Mouse (Mus musculus): ENCODE data around the gene Pramel1. TPM values are rescaled to one million over a fixed set of nuclear protein-coding genes. Genes with fewer than 3 reads are reported as not detected.
"Not testable (repeated sequence)": the region's sequence is repeated elsewhere in the genome, so short reads cannot be mapped to it uniquely, and the experiment has no call there.

Gene Pramel1
- polyA plus RNA-seq (2014; fragmentation: Nextera tagmentation; extraction: Ambion mirVana) = not detected in 2 replicates

- Histone ChIP-seq H3K4me2 (replicated peaks; ENCODE audit: low read depth, low read length) (no peak within 1 kb of the TSS), H3K4me3 (ENCODE audit: low read depth, low read length) (no peak within 1 kb of the TSS), H3K9me3 (ENCODE audit: control insufficient read depth, low read length) (no peaks in the 10 kb centered on the region), H3K36me3 (ENCODE audit: control insufficient read depth, insufficient read depth, low read length) (no peaks in the 10 kb centered on the region), H3K27me3 (ENCODE audit: control insufficient read depth, insufficient read depth, low read length) (no peaks in the 10 kb centered on the region), H3K9ac (ENCODE audit: low read depth, low read length) (no peak within 1 kb of the TSS), H3K27ac (ENCODE audit: low read depth, low read length) (no peak within 1 kb of the TSS), H3K4me1 (replicated peaks; ENCODE audit: control insufficient read depth, insufficient read depth, low read length) (no peaks in the 10 kb centered on the region)
- DNase-seq (ENCODE audit: low spot score) (no peak), ATAC-seq (ENCODE audit: low FRiP score) (no peak)
- 77% methylated on average over 26 of the region's 26 CpGs for WGBS
Measured at GRCm38 (mm10) chr4:143394181-143394580, at the start of gene Pramel1. TSS of gene Pramel1 (plus strand) at chr4:143394428.

GRCm38 (mm10) chr4:143345491-143345890 is 48.7 kb upstream of the Pramel1 start:
- WGBS = 88% methylated on average over 5 of the region's 5 CpGs
- not testable (repeated sequence) for H3K27ac ChIP-seq (ENCODE audit: low read depth, low read length); H3K4me2 ChIP-seq (replicated peaks; ENCODE audit: low read depth, low read length); ATAC-seq (ENCODE audit: low FRiP score); H3K36me3 ChIP-seq (ENCODE audit: control insufficient read depth, insufficient read depth, low read length); H3K9ac ChIP-seq (ENCODE audit: low read depth, low read length); H3K4me1 ChIP-seq (replicated peaks; ENCODE audit: control insufficient read depth, insufficient read depth, low read length); DNase-seq (ENCODE audit: low spot score); H3K4me3 ChIP-seq (ENCODE audit: low read depth, low read length); H3K9me3 ChIP-seq (ENCODE audit: control insufficient read depth, low read length)
- peaks cover 24% of the 10 kb centered on the region for H3K27me3 ChIP-seq (ENCODE audit: control insufficient read depth, insufficient read depth, low read length)

GRCm38 (mm10) chr4:143348678-143349077 is 45.5 kb upstream of the Pramel1 start:
- no peaks in the 10 kb centered on the region for H3K36me3 ChIP-seq (ENCODE audit: control insufficient read depth, insufficient read depth, low read length)
- peaks cover 38% of the 10 kb centered on the region for H3K27me3 ChIP-seq (ENCODE audit: control insufficient read depth, insufficient read depth, low read length)
- no peak for ATAC-seq (ENCODE audit: low FRiP score)
- DNase-seq (ENCODE audit: low spot score) = no peak
- H3K9ac ChIP-seq (ENCODE audit: low read depth, low read length) = no peak overlapping the region
- no peaks in the 10 kb centered on the region for H3K9me3 ChIP-seq (ENCODE audit: control insufficient read depth, low read length)
- WGBS = 22% methylated on average over 5 of the region's 5 CpGs
- no peak overlapping the region for H3K4me2 ChIP-seq (replicated peaks; ENCODE audit: low read depth, low read length)
- H3K4me1 ChIP-seq (replicated peaks; ENCODE audit: control insufficient read depth, insufficient read depth, low read length) = 0 out of 2 replicates have a peak, but pooled peaks cover 4% of the 10 kb centered on the region
- no peak overlapping the region for H3K4me3 ChIP-seq (ENCODE audit: low read depth, low read length)
- no peak overlapping the region for H3K27ac ChIP-seq (ENCODE audit: low read depth, low read length)

GRCm38 (mm10) chr4:143349484-143349906 is 44.7 kb upstream of the Pramel1 start, which contains the start of gene Lrrc38:
TSS of gene Lrrc38 (plus strand) at chr4:143349757.
- peak; percentile 33 for ATAC-seq (ENCODE audit: low FRiP score)
- Histone ChIP-seq H3K27me3 (ENCODE audit: control insufficient read depth, insufficient read depth, low read length) (peaks cover 38% of the 10 kb centered on the region), H3K27ac (ENCODE audit: low read depth, low read length) (no peak within 1 kb of the TSS), H3K9ac (ENCODE audit: low read depth, low read length) (peak within 1 kb of the TSS; percentile 51), H3K36me3 (ENCODE audit: control insufficient read depth, insufficient read depth, low read length) (no peaks in the 10 kb centered on the region), H3K4me3 (ENCODE audit: low read depth, low read length) (peak within 1 kb of the TSS; percentile 51), H3K4me1 (replicated peaks; ENCODE audit: control insufficient read depth, insufficient read depth, low read length) (0 out of 2 replicates have a peak, but pooled peaks cover 4% of the 10 kb centered on the region), H3K9me3 (ENCODE audit: control insufficient read depth, low read length) (no peaks in the 10 kb centered on the region), H3K4me2 (replicated peaks; ENCODE audit: low read depth, low read length) (peak within 1 kb of the TSS; percentile 96)
- DNase-seq (ENCODE audit: low spot score) = peak; percentile 48
- under 1% methylated on average over 19 of the region's 19 CpGs for WGBS

GRCm38 (mm10) chr4:143350047-143351015 is 43.9 kb upstream of the Pramel1 start:
- Histone ChIP-seq H3K36me3 (ENCODE audit: control insufficient read depth, insufficient read depth, low read length) (no peaks in the 10 kb centered on the region), H3K27ac (ENCODE audit: low read depth, low read length) (no peak overlapping the region), H3K4me1 (replicated peaks; ENCODE audit: control insufficient read depth, insufficient read depth, low read length) (0 out of 2 replicates have a peak, but pooled peaks cover 4% of the 10 kb centered on the region), H3K4me3 (ENCODE audit: low read depth, low read length) (peak overlapping the region; percentile 51), H3K27me3 (ENCODE audit: control insufficient read depth, insufficient read depth, low read length) (peaks cover 38% of the 10 kb centered on the region), H3K9ac (ENCODE audit: low read depth, low read length) (peak overlapping the region; percentile 51), H3K4me2 (replicated peaks; ENCODE audit: low read depth, low read length) (peak overlapping the region; percentile 96), H3K9me3 (ENCODE audit: control insufficient read depth, low read length) (no peaks in the 10 kb centered on the region)
- WGBS = 3% methylated on average over 64 of the region's 72 CpGs
- DNase-seq (ENCODE audit: low spot score) = peak; percentile 46
- ATAC-seq (ENCODE audit: low FRiP score) = peak; percentile 52

- no peak for ATAC-seq (ENCODE audit: low FRiP score)
- H3K27me3 ChIP-seq (ENCODE audit: control insufficient read depth, insufficient read depth, low read length) = peaks cover 38% of the 10 kb centered on the region
Measured at GRCm38 (mm10) chr4:143352301-143352700, 41.9 kb upstream of the Pramel1 start.

GRCm38 (mm10) chr4:143361520-143361919 is 32.7 kb upstream of the Pramel1 start:
- 69% methylated on average over 10 of the region's 10 CpGs for WGBS
- Histone ChIP-seq H3K27me3 (ENCODE audit: control insufficient read depth, insufficient read depth, low read length) (no peaks in the 10 kb centered on the region), H3K4me3 (ENCODE audit: low read depth, low read length) (no peak overlapping the region), H3K9ac (ENCODE audit: low read depth, low read length) (no peak overlapping the region), H3K4me2 (replicated peaks; ENCODE audit: low read depth, low read length) (no peak overlapping the region), H3K36me3 (ENCODE audit: control insufficient read depth, insufficient read depth, low read length) (no peaks in the 10 kb centered on the region), H3K27ac (ENCODE audit: low read depth, low read length) (no peak overlapping the region), H3K4me1 (replicated peaks; ENCODE audit: control insufficient read depth, insufficient read depth, low read length) (no peaks in the 10 kb centered on the region), H3K9me3 (ENCODE audit: control insufficient read depth, low read length) (no peaks in the 10 kb centered on the region)
- ATAC-seq (ENCODE audit: low FRiP score) (no peak; the same call in 1 of the 2 replicates), DNase-seq (ENCODE audit: low spot score) (no peak)

More at GRCm38 (mm10) chr4:143352301-143352700, 41.9 kb upstream of the Pramel1 start:
- Histone ChIP-seq H3K4me3 (ENCODE audit: low read depth, low read length) (no peak overlapping the region), H3K9ac (ENCODE audit: low read depth, low read length) (no peak overlapping the region), H3K4me2 (replicated peaks; ENCODE audit: low read depth, low read length) (no peak overlapping the region), H3K27ac (ENCODE audit: low read depth, low read length) (no peak overlapping the region), H3K4me1 (replicated peaks; ENCODE audit: control insufficient read depth, insufficient read depth, low read length) (0 out of 2 replicates have a peak, but pooled peaks cover 4% of the 10 kb centered on the region), H3K9me3 (ENCODE audit: control insufficient read depth, low read length) (no peaks in the 10 kb centered on the region), H3K36me3 (ENCODE audit: control insufficient read depth, insufficient read depth, low read length) (no peaks in the 10 kb centered on the region)
- no peak for DNase-seq (ENCODE audit: low spot score)
- 80% methylated on average over 4 of the region's 4 CpGs for WGBS

- ATAC-seq (ENCODE audit: low FRiP score) = no peak
- Histone ChIP-seq H3K27ac (ENCODE audit: low read depth, low read length) (no peak overlapping the region), H3K4me1 (replicated peaks; ENCODE audit: control insufficient read depth, insufficient read depth, low read length) (no peaks in the 10 kb centered on the region), H3K27me3 (ENCODE audit: control insufficient read depth, insufficient read depth, low read length) (no peaks in the 10 kb centered on the region), H3K4me2 (replicated peaks; ENCODE audit: low read depth, low read length) (no peak overlapping the region), H3K4me3 (ENCODE audit: low read depth, low read length) (no peak overlapping the region), H3K36me3 (ENCODE audit: control insufficient read depth, insufficient read depth, low read length) (no peaks in the 10 kb centered on the region), H3K9me3 (ENCODE audit: control insufficient read depth, low read length) (no peaks in the 10 kb centered on the region), H3K9ac (ENCODE audit: low read depth, low read length) (no peak overlapping the region)
- DNase-seq (ENCODE audit: low spot score) = no peak
- WGBS = 53% methylated on average over 15 of the region's 15 CpGs
Measured at GRCm38 (mm10) chr4:143366415-143367041, 27.7 kb upstream of the Pramel1 start.
